Mouse (Mus musculus) stomach, postnatal 0 days (tissue): ENCODE results near the gene Lnpep.

ENCODE experiments used
- CTCF ChIP-seq: IDR thresholded peaks from 2 replicates; pipeline ENCODE4 v1.5.1; 2016; ENCODE audit warnings: antibody characterized with exemption, low read depth, mild to moderate bottlenecking, moderate library complexity
- EP300 ChIP-seq: optimal IDR thresholded peaks from 2 replicates; pipeline ENCODE3; 2016; ENCODE audit warnings: antibody characterized with exemption

GRCm38 (mm10) chr17:17490820-17491621 lies 133.8 kb downstream of the Lnpep start:
- TF ChIP-seq CTCF, result no peak
- no peak for TF ChIP-seq EP300
